Mouse (Mus musculus) C2C12 (cell line): Measurements from ENCODE around the gene Tnpo3. TPM values are rescaled to one million over a fixed set of nuclear protein-coding genes. Genes with fewer than 3 reads are reported as not detected.

Experiments
- H3K27me3 ChIP-seq: one replicate; pipeline ENCODE4 v1.6.1; 2011; ENCODE audit not compliant: control insufficient read depth, insufficient read depth, insufficient read length
- H3K36me3 ChIP-seq: one replicate; pipeline ENCODE4 v1.6.1; 2011; ENCODE audit not compliant: control insufficient read depth, insufficient read depth
- H3K4me3 ChIP-seq: one replicate; pipeline ENCODE4 v1.5.1; 2011; ENCODE audit warnings: mild to moderate bottlenecking, control low read depth; ENCODE audit not compliant: poor library complexity, insufficient read depth, severe bottlenecking
- H3K79me2 ChIP-seq: one replicate; pipeline ENCODE4 v1.6.1; 2011; ENCODE audit not compliant: control insufficient read depth, insufficient read depth
- H3K79me3 ChIP-seq: one replicate; pipeline ENCODE4 v1.6.1; 2011; ENCODE audit warnings: low read depth, control low read depth
- H3ac ChIP-seq: one replicate; pipeline ENCODE3; 2011; ENCODE audit warnings: low read depth; ENCODE audit not compliant: control insufficient read depth, insufficient read length
- CEBPB ChIP-seq: IDR thresholded peaks from one replicate; pipeline ENCODE4 v1.6.1; 2011; ENCODE audit warnings: low read depth, mild to moderate bottlenecking, control low read depth, moderate library complexity
- CTCF ChIP-seq: IDR thresholded peaks from one replicate; pipeline ENCODE4 v1.5.1; 2011; ENCODE audit not compliant: control insufficient read depth, insufficient read depth, insufficient read length
- FOSL1 ChIP-seq: IDR thresholded peaks from one replicate; pipeline ENCODE4 v1.8.0; 2011; ENCODE audit warnings: mild to moderate bottlenecking, low read length; ENCODE audit not compliant: poor library complexity, insufficient read depth, severe bottlenecking
- MAX ChIP-seq: IDR thresholded peaks from one replicate; pipeline ENCODE4 v1.6.1; 2011; ENCODE audit warnings: mild to moderate bottlenecking, control low read depth
- MYOD1 ChIP-seq: IDR thresholded peaks from one replicate; pipeline ENCODE4 v1.6.1; 2011; ENCODE audit warnings: low read depth; ENCODE audit not compliant: control insufficient read depth, insufficient read length
- MYOG ChIP-seq: IDR thresholded peaks from one replicate; pipeline ENCODE4 v1.6.1; 2011; ENCODE audit not compliant: control insufficient read depth, insufficient read length; ENCODE audit errors: extremely low read depth
- USF1 ChIP-seq: IDR thresholded peaks from one replicate; pipeline ENCODE4 v1.6.1; 2011; ENCODE audit warnings: low read depth, mild to moderate bottlenecking, control low read depth, moderate library complexity
- polyA plus RNA-seq: library from polyadenylated mRNA; unstranded; fragments of >200 nt; fragmentation: generic; extraction: Trizol; gene quantifications from one replicate; pipeline ENCODE4 v1.2.1, GENCODE M21; 2012; ENCODE audit warnings: missing spikeins

Gene Tnpo3
- polyA plus RNA-seq, 1 experiment = 29.4 TPM

DNA sequence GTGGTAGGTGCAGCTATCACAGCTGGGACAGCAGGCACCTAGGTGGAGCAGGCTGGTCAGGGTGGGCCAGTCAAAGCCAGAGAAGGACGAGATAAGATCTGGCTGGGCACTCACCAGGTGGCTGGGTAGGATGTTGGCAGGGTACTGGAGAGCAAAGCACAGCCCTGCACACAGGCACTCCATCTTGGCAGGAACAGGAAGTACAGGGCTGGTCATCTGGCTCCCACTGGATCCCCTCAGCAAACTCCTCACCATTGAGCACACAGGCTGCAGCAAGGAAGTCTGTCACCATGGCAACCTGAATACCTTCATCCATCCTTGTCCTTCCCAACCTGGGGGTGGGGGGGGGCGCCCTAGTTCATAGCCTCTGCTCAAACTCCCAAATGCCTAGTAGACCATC lies 111.9 kb downstream of the Tnpo3 start:
- peaks cover 26% of the 10 kb centered on the region for H3K27me3 ChIP-seq
- H3ac ChIP-seq = no peak overlapping the region
- no peaks in the 10 kb centered on the region for H3K36me3 ChIP-seq
- no peaks in the 10 kb centered on the region for H3K79me3 ChIP-seq
- TF ChIP-seq MYOG (no peak), USF1 (no peak), FOSL1 (no peak), CTCF (no peak), MAX (no peak), MYOD1 (no peak), CEBPB (no peak)
- no peak overlapping the region for H3K4me3 ChIP-seq
- no peaks in the 10 kb centered on the region for H3K79me2 ChIP-seq

DNA sequence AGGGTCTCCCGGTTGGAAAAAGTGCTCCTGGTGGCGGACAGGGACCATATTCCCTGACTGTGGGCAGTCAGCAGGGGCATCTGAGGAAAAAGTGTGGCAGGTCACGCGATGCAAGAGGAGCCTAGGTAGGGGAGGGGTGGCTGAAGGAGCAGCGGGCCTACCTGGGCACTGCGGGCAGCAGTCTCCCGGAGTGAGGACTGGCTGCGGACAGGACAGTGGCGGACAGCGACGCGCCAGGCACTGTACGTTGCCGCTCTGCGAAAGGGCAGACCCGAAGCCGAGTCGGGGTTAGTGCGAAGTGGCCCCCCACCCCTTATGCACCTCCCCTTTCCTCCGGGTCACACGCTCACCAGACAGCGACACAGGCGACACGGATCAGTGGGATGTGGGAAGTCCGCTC lies 113.4 kb downstream of the Tnpo3 start:
- no peak overlapping the region for H3K4me3 ChIP-seq
- TF ChIP-seq MYOG = no peak
- TF ChIP-seq CTCF = no peak
- no peak for TF ChIP-seq MAX
- TF ChIP-seq CEBPB = no peak
- TF ChIP-seq MYOD1 = no peak
- TF ChIP-seq USF1 = no peak
- TF ChIP-seq FOSL1 = no peak
- H3K36me3 ChIP-seq = no peaks in the 10 kb centered on the region

DNA sequence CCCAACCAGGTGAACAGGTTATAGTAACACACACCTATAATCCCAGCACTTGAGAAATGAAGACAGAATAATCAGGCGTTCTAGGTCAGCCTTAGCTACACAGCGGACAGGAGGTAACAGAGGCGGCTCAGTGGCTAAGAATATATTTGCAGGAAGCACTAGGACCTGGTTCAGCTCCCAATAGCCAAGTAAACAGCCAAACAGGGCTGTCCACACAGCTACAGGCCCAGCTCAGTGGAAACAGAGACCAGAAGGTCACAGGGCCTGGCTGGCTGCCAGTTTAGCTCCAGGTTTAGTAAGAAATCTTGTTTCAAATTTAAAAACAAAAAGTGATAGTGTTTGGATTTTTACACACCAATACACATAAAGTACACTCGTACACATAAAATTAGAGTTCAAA lies 115.6 kb downstream of the Tnpo3 start:
- no peak overlapping the region for H3K4me3 ChIP-seq
- peaks cover 27% of the 10 kb centered on the region for H3K27me3 ChIP-seq
- no peak for TF ChIP-seq MYOD1
- TF ChIP-seq MYOG = no peak
- no peak for TF ChIP-seq MAX
- TF ChIP-seq USF1 = no peak
- H3K79me2 ChIP-seq = no peaks in the 10 kb centered on the region
- no peaks in the 10 kb centered on the region for H3K79me3 ChIP-seq
- no peak overlapping the region for H3ac ChIP-seq
- no peaks in the 10 kb centered on the region for H3K36me3 ChIP-seq

More for the DNA sequence above, 113.4 kb downstream of the Tnpo3 start:
- no peaks in the 10 kb centered on the region for H3K79me2 ChIP-seq
- H3K79me3 ChIP-seq = no peaks in the 10 kb centered on the region
- H3K27me3 ChIP-seq = peaks cover 23% of the 10 kb centered on the region
- H3ac ChIP-seq = no peak overlapping the region

Other genes starting within 250 kb of the Tnpo3 start
- gene Opn1sw, start 221.4 kb downstream of the Tnpo3 start, polyA plus RNA-seq = 0.06 TPM
- 8.1 TPM for gene Ccdc136, start 213.6 kb downstream of the Tnpo3 start, polyA plus RNA-seq
- 51.0 TPM for gene Flnc, start 176.6 kb downstream of the Tnpo3 start, polyA plus RNA-seq
- gene Atp6v1f, start 142.2 kb downstream of the Tnpo3 start, polyA plus RNA-seq = 210 TPM
- not detected for gene Atp6v1fnb, start 138.4 kb downstream of the Tnpo3 start, polyA plus RNA-seq
- gene Kcp, start 101.9 kb downstream of the Tnpo3 start, polyA plus RNA-seq = 0.18 TPM
- gene Irf5, start 83.3 kb downstream of the Tnpo3 start, polyA plus RNA-seq = 7.6 TPM
- 1.2 TPM for gene Tspan33, start 84.3 kb upstream of the Tnpo3 start, polyA plus RNA-seq
- gene Smo, start 125.6 kb upstream of the Tnpo3 start, polyA plus RNA-seq = 86.2 TPM
- gene Ahcyl2, start 158.1 kb upstream of the Tnpo3 start, polyA plus RNA-seq = 6.3 TPM